Mouse (Mus musculus) embryo, embryonic 9.5 days (tissue): ENCODE measurements at regions not wholly inside any gene's neighbourhood (a gene's known extent, or its start where the extent isn't known, plus 50 kb on each side); places are given as distances from the start of the nearest gene placed in this dataset.

Source experiments
- DNase-seq: peaks from one replicate; pipeline ENCODE4 v3.0.0-alpha.2; 2017; ENCODE audit errors: extremely low spot score

DNA sequence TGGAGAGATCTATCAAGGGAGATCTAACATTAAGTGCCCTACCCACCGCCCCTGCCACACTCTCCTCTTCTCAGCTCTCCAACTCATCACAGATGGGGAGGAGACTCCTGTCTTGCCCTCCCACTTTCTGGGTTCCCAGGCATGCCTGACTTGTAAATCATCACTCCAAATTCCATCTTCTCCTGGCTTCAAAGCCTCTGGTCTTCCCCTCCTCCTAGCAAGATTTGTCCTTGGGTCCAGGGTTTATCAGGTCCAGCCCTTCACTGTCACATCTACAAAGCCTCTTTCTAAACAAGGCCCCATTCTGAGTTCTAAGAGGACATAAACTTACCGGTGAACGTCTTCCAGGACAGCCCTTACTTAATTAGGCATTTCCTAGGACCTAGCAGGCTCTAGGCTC is 73.3 kb upstream of the Col5a1 start:
- peak; percentile 10 for DNase-seq

DNA sequence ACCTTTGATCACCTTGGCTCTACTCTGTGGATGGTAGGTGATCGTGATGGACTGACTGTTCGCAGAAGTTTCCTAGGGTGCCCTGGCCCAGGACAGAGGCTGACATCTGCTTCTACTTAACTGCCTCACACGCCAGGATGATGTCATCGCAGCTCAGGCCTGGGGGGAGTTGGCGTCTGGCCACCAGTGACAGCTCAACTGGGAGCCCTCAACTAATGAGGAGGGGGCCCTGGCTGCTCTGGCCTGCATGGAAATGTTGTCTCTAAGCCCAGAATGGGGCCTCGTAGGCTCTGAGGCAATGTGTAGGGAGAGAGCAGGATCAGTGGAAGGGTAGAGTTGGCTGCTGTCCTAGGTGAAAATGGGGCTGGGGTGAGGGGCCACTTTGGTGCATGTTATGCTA is 72.9 kb upstream of the Col5a1 start:
- peak; percentile 51 for DNase-seq

- DNase-seq, result no peak
These were observed 67.6 kb upstream of the Col5a1 start for GRCm38 (mm10) chr2:27818656-27819055.

GRCm38 (mm10) chr2:27826826-27827225 is 59.4 kb upstream of the Col5a1 start:
- no peak for DNase-seq

GRCm38 (mm10) chr2:27827582-27827981 is 58.6 kb upstream of the Col5a1 start:
- no peak for DNase-seq

- DNase-seq, result no peak
These were observed 58.0 kb upstream of the Col5a1 start for GRCm38 (mm10) chr2:27828237-27828636.

- DNase-seq, result no peak
These were observed 56.7 kb upstream of the Col5a1 start for GRCm38 (mm10) chr2:27829551-27829950.

DNA sequence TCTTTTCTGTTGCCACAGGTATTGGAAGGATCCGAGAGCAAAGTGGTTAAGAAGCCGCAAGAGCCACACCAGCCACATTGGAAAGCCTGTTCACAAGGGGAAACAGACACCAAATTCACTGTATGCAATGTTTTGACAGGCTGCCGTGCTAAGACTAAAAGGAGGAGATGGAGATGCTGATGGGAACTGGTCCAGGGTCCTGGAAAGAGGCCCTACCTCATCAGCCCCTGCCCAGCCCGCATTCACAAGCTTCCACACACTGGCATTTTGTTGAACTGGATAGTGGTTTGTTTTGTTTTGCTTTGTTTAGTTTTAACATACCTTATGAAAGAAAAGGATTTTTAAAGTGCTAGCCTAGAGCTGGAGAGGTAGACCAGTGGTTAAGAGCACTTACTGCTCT is 51.3 kb upstream of the Col5a1 start:
- no peak for DNase-seq

DNA sequence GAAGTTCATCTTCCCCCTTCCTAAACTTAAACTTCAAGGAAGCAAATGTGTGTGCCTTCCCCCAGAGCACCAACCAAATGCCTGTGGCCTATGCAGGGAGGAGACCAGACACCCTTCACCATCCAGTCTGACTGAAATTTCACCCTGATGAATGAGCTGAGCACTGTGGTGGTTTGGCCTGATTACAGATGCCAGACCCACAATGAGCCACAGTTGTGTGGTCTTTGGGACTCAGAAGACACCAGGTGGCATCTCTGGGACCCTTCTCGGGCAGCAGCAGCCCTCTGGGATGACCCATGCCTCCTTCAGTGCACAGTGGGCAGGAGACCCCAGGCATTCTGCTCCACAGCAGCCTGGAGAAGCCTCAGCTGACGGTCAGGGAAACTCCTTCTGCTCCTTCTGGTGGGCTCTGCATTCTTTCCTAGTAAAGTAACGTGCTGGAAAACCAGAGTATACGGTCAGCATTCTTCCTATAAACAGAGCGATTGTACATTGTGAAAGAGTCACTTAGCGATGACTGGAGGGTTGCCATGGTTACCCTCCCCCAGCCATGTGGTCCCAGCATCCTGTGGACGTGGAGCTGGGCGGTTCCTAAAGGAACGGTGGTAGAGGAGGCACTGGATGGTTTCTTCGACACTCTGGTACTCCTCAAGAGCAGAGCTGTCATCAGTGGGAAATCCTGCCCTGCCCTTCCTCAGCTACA is 50.3 kb upstream of the Col5a1 start:
- DNase-seq, result peak; percentile 14
